Mouse (Mus musculus) CH12F3 (cell line): Measurements from ENCODE around the gene Crygn.
"Not testable (repeated sequence)": the region's sequence is repeated elsewhere in the genome, so short reads cannot be mapped to it uniquely, and the experiment has no call there.

Experiments
- in situ Hi-C: fragments of 300-500 bp; cut with MboI; formaldehyde crosslinking; loops from 2 replicates; pipeline ENCODE4 v1.14.3; 2020; ENCODE audit warnings: low sequenced_read_pairs

Gene Crygn

GRCm38 (mm10) chr5:24757816-24758215, at the start of gene Crygn:
TSS of gene Crygn (minus strand) at chr5:24758008.
- in situ Hi-C loops: no loop called here

GRCm38 (mm10) chr5:24805222-24805621, 47.4 kb upstream of the Crygn start:
- in situ Hi-C loops: no loop called here

GRCm38 (mm10) chr5:24804661-24805060, 46.9 kb upstream of the Crygn start:
- in situ Hi-C loops: no loop called here

- in situ Hi-C loops: no loop called here
Measured at GRCm38 (mm10) chr5:24801841-24802624, 44.2 kb upstream of the Crygn start.

- in situ Hi-C loops: no loop called here
Measured at GRCm38 (mm10) chr5:24800416-24800815, 42.6 kb upstream of the Crygn start.

GRCm38 (mm10) chr5:24798639-24799038, 40.8 kb upstream of the Crygn start:
- in situ Hi-C loops: no loop called here

- in situ Hi-C loops: no loop called here
Measured at GRCm38 (mm10) chr5:24797858-24798257, 40.0 kb upstream of the Crygn start.

GRCm38 (mm10) chr5:24792961-24793360, 35.2 kb upstream of the Crygn start:
- in situ Hi-C loops: no loop called here

GRCm38 (mm10) chr5:24782957-24783356, 25.1 kb upstream of the Crygn start:
- in situ Hi-C loops: no loop called here

GRCm38 (mm10) chr5:24781048-24781447, 23.2 kb upstream of the Crygn start:
- in situ Hi-C loops: no loop called here

GRCm38 (mm10) chr5:24779881-24780512, 22.2 kb upstream of the Crygn start:
- in situ Hi-C loops: no loop called here

- in situ Hi-C loops: no loop called here
Measured at GRCm38 (mm10) chr5:24779321-24779720, 21.5 kb upstream of the Crygn start.

GRCm38 (mm10) chr5:24778843-24779140, 21.0 kb upstream of the Crygn start:
- in situ Hi-C loops: no loop called here

- in situ Hi-C loops: no loop called here
Measured at GRCm38 (mm10) chr5:24778082-24778842, 20.5 kb upstream of the Crygn start.

GRCm38 (mm10) chr5:24776681-24777080, 18.9 kb upstream of the Crygn start:
- in situ Hi-C loops: no loop called here

- in situ Hi-C loops: not testable (repeated sequence)
Measured at GRCm38 (mm10) chr5:24774549-24774948, 16.7 kb upstream of the Crygn start.

- in situ Hi-C loops: no loop called here
Measured at GRCm38 (mm10) chr5:24756931-24757330, 877 bp downstream of the Crygn start.

- in situ Hi-C loops: no loop called here
Measured at GRCm38 (mm10) chr5:24752175-24752498, 5.7 kb downstream of the Crygn start.

GRCm38 (mm10) chr5:24751305-24752174, 6.3 kb downstream of the Crygn start:
- in situ Hi-C loops: no loop called here

- in situ Hi-C loops: no loop called here
Measured at GRCm38 (mm10) chr5:24750321-24751304, 7.2 kb downstream of the Crygn start.
